Mouse (Mus musculus) cerebellum, adult 2 months (tissue): ENCODE results near the gene Pfkfb2. TPM values are rescaled to one million over a fixed set of nuclear protein-coding genes. Genes with fewer than 3 reads are reported as not detected.

Experiments used
- DNase-seq, 2 experiments: peaks; one replicate each; pipeline ENCODE4 v3.0.0; 2021
- H3K27ac ChIP-seq: fragments of 200-500 bp; 2 replicates; pipeline ENCODE4 v1.5.1; 2012; ENCODE audit warnings: low read length, control low read depth, inconsistent platforms; ENCODE audit not compliant: insufficient read depth
- H3K27me3 ChIP-seq: fragments of 200-500 bp; 2 replicates; pipeline ENCODE4 v1.6.1; 2012; ENCODE audit warnings: inconsistent platforms, mild to moderate bottlenecking, low read length, moderate library complexity; ENCODE audit not compliant: control insufficient read depth, insufficient read depth
- H3K4me1 ChIP-seq: fragments of 200-500 bp; 2 replicates; pipeline ENCODE4 v1.6.1; 2011; ENCODE audit warnings: low read length; ENCODE audit not compliant: control insufficient read depth, insufficient read depth
- H3K4me3 ChIP-seq: fragments of 200-500 bp; replicated peaks from 2 replicates; pipeline ENCODE3; 2011; ENCODE audit warnings: mild to moderate bottlenecking, low read depth, low read length, control low read depth; ENCODE audit not compliant: insufficient read depth
- CTCF ChIP-seq: fragments of 200-500 bp; IDR thresholded peaks from 2 replicates; pipeline ENCODE4 v1.5.1; 2011; ENCODE audit warnings: low read depth, mild to moderate bottlenecking, control low read depth, low read length, moderate library complexity, borderline replicate concordance; ENCODE audit not compliant: insufficient read depth
- POLR2A ChIP-seq: fragments of 200-500 bp; IDR thresholded peaks from 2 replicates; pipeline ENCODE4 v1.6.1; 2011; ENCODE audit warnings: low read length, control low read depth, borderline replicate concordance; ENCODE audit not compliant: insufficient read depth
- WGBS: fragments of 180-500 bp; shearing (Covaris S2); methylation state at CpG from one replicate; pipeline ENCODE4 v1.1.7; 2018; 5-methylcytosine and 5-hydroxymethylcytosine counted together
- polyA plus RNA-seq: library from polyadenylated mRNA; depleted of rRNA; stranded (reverse); fragments of >200 nt; gene quantifications from 2 replicates; pipeline ENCODE4 v1.2.3, GENCODE M21; 2012

Pfkfb2 gene
- polyA plus RNA-seq, 1 experiment = 42.6 TPM

DNA sequence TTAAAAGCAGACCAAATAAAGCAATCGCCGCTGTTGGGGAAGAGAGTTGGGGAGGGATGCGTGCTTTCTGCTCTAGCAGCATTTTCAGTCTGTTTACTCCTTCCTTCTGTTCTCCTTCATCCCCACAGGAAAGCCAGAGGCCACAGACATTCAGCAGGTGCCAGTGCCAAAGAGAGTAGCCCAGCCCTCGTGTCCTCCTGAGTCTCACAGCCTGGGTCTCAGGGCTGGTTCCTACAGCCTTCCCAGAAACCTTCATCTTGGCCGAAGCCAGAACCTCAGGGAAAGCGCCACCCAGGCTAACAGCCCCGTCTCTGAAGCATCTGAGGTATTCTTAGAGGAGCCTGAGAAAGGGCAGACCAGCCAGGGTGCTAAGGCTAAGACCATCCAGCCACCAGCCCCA, 13.1 kb upstream of the Pfkfb2 start:
- Histone ChIP-seq H3K27me3 (no peaks in the 10 kb centered on the region), H3K27ac (no peak overlapping the region), H3K4me1 (peaks cover 12% of the 10 kb centered on the region), H3K4me3 (no peak overlapping the region)
- DNase-seq = no peak
- 91% methylated on average over 7 of the region's 7 CpGs for WGBS
- TF ChIP-seq CTCF = no peak
- no peak for TF ChIP-seq POLR2A

DNA sequence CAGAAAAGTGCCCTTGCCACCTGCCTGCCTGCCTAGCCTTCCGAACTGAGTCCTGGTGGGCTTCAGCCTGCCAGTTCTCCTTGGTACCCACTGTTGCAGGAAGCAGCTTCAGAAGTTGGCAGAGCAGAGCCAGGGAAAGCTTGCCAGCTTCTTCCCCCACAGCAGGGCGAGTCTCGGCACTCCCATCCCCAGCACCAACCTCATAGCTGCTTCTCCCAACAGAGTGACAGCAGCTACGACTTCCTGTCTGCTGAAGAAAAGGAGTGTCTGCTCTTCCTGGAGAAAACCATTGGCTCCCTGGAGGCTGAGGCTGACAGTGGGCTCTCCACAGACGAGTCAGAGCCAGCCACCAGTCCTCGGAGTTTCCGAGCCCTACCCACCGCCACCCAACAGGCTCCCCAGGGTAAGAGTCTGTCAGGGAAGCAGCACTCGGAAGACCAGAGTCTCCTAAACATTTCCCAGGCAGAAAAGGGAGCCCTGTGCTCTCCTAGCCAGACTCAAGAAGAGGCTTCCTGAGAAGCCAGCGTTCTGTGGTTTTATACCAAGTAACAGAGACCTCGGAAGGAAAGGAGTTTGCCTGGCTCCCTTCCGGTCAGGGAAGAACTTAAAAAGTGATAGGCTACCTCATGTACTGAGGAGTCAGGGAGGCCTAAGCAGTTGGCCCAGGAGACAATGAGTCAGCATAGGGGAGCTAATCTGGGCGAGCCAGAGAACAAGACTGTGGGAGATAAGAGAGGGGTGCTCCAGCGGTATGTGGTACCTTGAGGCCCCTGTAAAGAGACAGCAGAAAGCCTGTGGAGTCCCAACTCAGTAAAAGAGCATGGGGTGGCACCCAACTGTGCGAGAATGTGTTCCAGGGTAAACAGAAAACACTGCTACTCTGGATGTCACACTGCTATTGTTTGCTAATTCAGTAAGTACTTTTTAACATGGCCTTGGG, 12.0 kb upstream of the Pfkfb2 start:
- Histone ChIP-seq H3K27me3 (no peaks in the 10 kb centered on the region), H3K27ac (no peak overlapping the region), H3K4me1 (peaks cover 12% of the 10 kb centered on the region), H3K4me3 (no peak overlapping the region)
- peak in 1 of 2 experiments; percentile 23 for DNase-seq
- 41% methylated on average over 15 of the region's 15 CpGs for WGBS
- TF ChIP-seq CTCF = no peak
- no peak for TF ChIP-seq POLR2A

DNA sequence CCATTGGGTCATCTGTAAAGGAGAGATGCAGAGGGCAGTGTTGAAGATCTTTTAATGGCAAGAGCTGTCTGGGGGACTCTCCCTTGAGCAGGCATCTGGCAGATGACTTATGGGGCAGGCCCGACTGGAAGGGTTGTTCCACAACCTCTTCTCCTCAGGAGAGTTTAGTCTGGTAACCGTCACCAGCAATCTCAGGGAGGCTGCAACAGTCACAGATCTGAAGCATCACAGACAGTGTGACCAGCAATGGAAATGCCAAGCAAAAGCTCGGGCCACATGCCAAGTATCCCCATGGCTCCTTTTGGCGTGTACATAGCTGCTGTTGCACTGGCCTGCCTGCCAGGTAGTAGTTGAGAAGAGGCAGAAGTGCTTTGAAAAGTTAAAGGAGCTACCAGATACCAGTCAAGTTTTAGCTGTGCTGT, 11.2 kb upstream of the Pfkfb2 start:
- Histone ChIP-seq H3K27ac (no peak overlapping the region), H3K4me1 (peaks cover 12% of the 10 kb centered on the region), H3K27me3 (no peaks in the 10 kb centered on the region), H3K4me3 (no peak overlapping the region)
- no peak for TF ChIP-seq POLR2A
- TF ChIP-seq CTCF = no peak
- DNase-seq = peak; percentile 74 to 82
- 10% methylated on average over 4 of the region's 4 CpGs for WGBS

DNA sequence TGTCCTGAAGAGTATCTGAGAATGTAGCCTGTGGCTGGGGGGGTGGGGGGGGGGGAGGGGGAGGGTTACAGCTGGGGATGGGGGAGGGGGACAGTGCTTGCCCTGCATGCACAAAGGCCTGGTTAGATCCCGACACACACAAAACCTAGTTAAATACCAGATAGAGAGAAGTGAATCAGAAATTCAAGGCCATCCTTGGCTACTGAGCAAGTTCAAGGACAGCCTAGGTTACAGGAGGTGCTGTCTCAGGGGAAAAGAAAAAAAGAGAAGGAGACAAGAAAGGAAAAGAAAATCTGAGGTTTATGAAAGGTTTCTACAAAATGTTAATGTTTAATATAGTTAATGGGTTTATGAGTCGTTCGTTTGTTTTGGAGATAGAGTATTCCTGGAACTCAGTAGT, 10.6 kb upstream of the Pfkfb2 start:
- peaks cover 12% of the 10 kb centered on the region for H3K4me1 ChIP-seq
- 91% methylated on average over 3 of the region's 3 CpGs for WGBS
- DNase-seq = no peak
- TF ChIP-seq CTCF (no peak), POLR2A (no peak)
- H3K27ac ChIP-seq = no peak overlapping the region
- H3K4me3 ChIP-seq = no peak overlapping the region
- H3K27me3 ChIP-seq = no peaks in the 10 kb centered on the region

DNA sequence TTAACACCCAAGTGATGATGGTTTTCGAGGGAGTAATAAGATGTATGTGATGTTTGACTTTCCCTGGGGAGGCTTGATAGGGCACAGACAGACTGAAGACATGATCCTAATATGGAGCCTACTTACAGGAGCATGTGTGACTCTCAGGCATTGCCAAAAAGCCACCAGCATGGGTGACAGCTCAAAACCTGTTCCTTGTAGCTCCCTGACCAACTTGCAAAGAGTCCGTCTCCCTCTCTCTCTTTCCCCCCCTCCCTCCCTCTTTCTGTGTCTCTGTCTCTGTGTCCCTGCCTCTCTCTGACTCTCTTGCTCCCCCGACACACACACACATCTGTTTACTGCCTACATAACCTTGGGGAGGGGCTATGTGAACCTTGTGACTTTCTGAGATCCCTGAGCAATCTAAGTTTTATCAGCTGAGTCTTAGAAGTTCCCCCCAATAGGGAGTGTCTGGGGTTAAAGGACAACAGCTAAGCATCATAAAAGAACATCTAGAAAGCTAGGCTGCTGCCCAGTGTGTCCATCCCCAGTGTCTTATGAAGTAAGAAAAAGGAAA, 9.6 kb upstream of the Pfkfb2 start:
- 89% methylated on average over 3 of the region's 3 CpGs for WGBS

DNA sequence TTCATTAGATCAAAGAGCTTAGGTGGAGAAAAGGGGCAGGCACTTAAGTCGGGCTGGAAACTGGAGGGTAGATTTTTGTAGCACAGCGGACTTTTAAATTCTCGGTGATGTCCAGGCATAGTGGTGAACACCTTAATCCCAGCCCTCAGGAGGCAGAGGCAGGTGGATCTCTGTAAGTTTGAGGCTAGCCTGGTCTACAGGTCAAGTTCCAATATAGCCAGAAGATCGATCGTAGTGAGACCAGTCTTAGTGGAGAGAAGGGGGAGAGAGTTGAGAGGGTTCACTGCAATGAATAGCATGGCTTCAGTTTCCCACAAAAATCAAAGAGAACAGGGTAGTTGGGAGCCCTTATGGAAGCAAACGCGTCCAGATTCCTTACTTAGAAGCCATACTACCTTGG, 8.9 kb upstream of the Pfkfb2 start:
- Histone ChIP-seq H3K27ac (no peak overlapping the region), H3K4me3 (no peak overlapping the region), H3K4me1 (peaks cover 12% of the 10 kb centered on the region), H3K27me3 (no peaks in the 10 kb centered on the region)
- no peak for TF ChIP-seq CTCF
- TF ChIP-seq POLR2A = no peak
- DNase-seq = no peak
- 93% methylated on average over 7 of the region's 7 CpGs for WGBS

More for the DNA sequence above, 9.6 kb upstream of the Pfkfb2 start:
- Histone ChIP-seq H3K27ac (no peak overlapping the region), H3K27me3 (no peaks in the 10 kb centered on the region), H3K4me3 (no peak overlapping the region), H3K4me1 (peaks cover 12% of the 10 kb centered on the region)
- no peak for DNase-seq
- TF ChIP-seq POLR2A (no peak), CTCF (no peak)

DNA sequence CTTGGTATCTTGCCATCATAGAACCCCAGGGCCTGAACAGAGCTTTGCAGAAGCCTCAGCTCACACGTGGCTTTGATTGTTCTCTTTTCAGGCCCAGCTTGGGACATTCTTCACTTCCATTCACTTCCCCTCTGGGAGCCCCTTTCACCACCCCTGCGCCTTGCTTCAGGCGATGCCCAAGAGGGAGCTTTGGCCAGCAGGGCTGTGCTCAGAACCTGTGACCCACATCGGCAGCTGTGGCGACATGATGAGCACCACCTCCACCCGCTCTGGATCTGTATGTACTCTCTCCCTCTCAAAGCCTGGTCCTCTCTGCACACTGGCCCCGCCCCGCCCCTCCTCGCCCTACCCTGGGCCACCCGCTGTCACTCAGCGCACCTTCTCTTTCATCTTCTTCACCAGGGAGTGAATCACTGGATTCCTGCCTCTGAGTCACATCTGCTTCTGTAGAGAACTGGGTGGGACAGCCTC, 8.4 kb upstream of the Pfkfb2 start:
- WGBS = 55% methylated on average over 11 of the region's 11 CpGs
- DNase-seq = no peak
- H3K27me3 ChIP-seq = no peaks in the 10 kb centered on the region
- no peak overlapping the region for H3K27ac ChIP-seq
- TF ChIP-seq POLR2A (no peak), CTCF (no peak)
- H3K4me3 ChIP-seq = no peak overlapping the region
- peaks cover 12% of the 10 kb centered on the region for H3K4me1 ChIP-seq
